Mouse (Mus musculus) subcutaneous adipose tissue, adult 2 months (tissue): ENCODE data around the gene Flot2. TPM values are rescaled to one million over a fixed set of nuclear protein-coding genes. Genes with fewer than 3 reads are reported as not detected.

ENCODE experiments used
- polyA plus RNA-seq: library from polyadenylated mRNA; depleted of rRNA; stranded (reverse); fragments of >200 nt; gene quantifications from 2 replicates; pipeline ENCODE4 v1.2.3, GENCODE M21; 2012; ENCODE audit warnings: low replicate concordance; rRNA removed

The Flot2 gene
- 136 and 176 TPM in 2 replicates for polyA plus RNA-seq

GRCm38 (mm10) chr11:78037831-78038752 is at the start of gene Flot2:
Gene Flot2 (plus strand): TSS chr11:78037931.

GRCm38 (mm10) chr11:78031947-78032808 is 5.6 kb upstream of the Flot2 start, which contains the start of gene Dhrs13:
Gene Dhrs13 (plus strand): TSS chr11:78032280.

GRCm38 (mm10) chr11:78079961-78080921 is 42.5 kb downstream of the Flot2 start, which contains the start of gene Eral1:
Gene Eral1 (minus strand): TSS chr11:78080383.

GRCm38 (mm10) chr11:78094504-78095143 is 56.9 kb downstream of the Flot2 start, which contains the start of gene Fam222b:
Gene Fam222b (plus strand): TSS chr11:78094660.

Other genes starting within 250 kb of the Flot2 start
- gene Pipox, start 143.8 kb upstream of the Flot2 start, polyA plus RNA-seq: 0.23 and 0.67 TPM in 2 replicates
- gene Sez6, start 107.1 kb upstream of the Flot2 start, polyA plus RNA-seq: 1.3 and 6.0 TPM in 2 replicates
- gene Phf12, start 55.2 kb upstream of the Flot2 start, polyA plus RNA-seq: 33.8 and 65.1 TPM in 2 replicates
- gene Dhrs13, start 5.7 kb upstream of the Flot2 start, polyA plus RNA-seq: 2.3 and 8.7 TPM in 2 replicates
- gene Eral1, start 42.5 kb downstream of the Flot2 start, polyA plus RNA-seq: 42.7 and 44.1 TPM in 2 replicates
- 13.2 and 18.0 TPM in 2 replicates for gene Fam222b, start 56.7 kb downstream of the Flot2 start, polyA plus RNA-seq
- 32.7 and 61.9 TPM in 2 replicates for gene Traf4, start 127.7 kb downstream of the Flot2 start, polyA plus RNA-seq
- gene Nek8, start 138.7 kb downstream of the Flot2 start, polyA plus RNA-seq: 16.3 and 23.8 TPM in 2 replicates
- gene Tlcd1, start 138.8 kb downstream of the Flot2 start, polyA plus RNA-seq: 81.1 and 154 TPM in 2 replicates
- gene Rpl23a, start 145.7 kb downstream of the Flot2 start, polyA plus RNA-seq: 199 and 383 TPM in 2 replicates
- 147 and 188 TPM in 2 replicates for gene Rab34, start 150.5 kb downstream of the Flot2 start, polyA plus RNA-seq
- 4.9 and 12.0 TPM in 2 replicates for gene Proca1, start 155.5 kb downstream of the Flot2 start, polyA plus RNA-seq
- 123 and 136 TPM in 2 replicates for gene Sdf2, start 207.8 kb downstream of the Flot2 start, polyA plus RNA-seq
- 18.6 and 25.9 TPM in 2 replicates for gene Supt6, start 208.1 kb downstream of the Flot2 start, polyA plus RNA-seq
- gene 2610507B11Rik, start 223.8 kb downstream of the Flot2 start, polyA plus RNA-seq: 98.7 and 125 TPM in 2 replicates